Mouse (Mus musculus) CD8-positive naive resting alpha-beta T cell, adult 2 months (primary cell): ENCODE measurements at regions not wholly inside any gene's neighbourhood (a gene's known extent, or its start where the extent isn't known, plus 50 kb on each side); places are given as distances from the start of the nearest gene placed in this dataset.

Experiments
- DNase-seq, 2 experiments: peaks; one replicate each; pipeline ENCODE4 v3.0.0; 2022; ENCODE audit warnings: low read depth in 2 of 2, low spot score in 2 of 2

- DNase-seq = no peak
Observed at GRCm38 (mm10) chr7:83020584-83020983, 153.5 kb downstream of the Mex3b start.

DNA sequence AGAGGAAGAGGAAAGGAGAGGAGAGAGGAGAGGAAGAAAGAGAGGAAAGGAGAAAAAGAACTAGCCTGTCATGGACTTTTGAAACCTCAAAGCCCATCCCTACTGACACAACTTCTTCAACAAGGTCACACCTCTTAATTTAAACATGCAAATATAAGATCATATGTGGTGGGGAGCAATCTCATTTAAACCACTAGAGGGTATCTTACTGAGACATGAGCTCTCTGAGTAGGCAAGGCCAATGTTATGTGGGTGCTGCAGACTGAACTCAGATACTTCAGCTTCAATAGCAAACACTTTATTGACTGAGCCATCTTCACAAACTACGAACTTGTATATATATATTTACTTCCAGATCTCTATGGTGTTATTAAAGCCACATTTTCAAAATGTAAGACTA is 156.9 kb downstream of the Mex3b start:
- DNase-seq = no peak

DNA sequence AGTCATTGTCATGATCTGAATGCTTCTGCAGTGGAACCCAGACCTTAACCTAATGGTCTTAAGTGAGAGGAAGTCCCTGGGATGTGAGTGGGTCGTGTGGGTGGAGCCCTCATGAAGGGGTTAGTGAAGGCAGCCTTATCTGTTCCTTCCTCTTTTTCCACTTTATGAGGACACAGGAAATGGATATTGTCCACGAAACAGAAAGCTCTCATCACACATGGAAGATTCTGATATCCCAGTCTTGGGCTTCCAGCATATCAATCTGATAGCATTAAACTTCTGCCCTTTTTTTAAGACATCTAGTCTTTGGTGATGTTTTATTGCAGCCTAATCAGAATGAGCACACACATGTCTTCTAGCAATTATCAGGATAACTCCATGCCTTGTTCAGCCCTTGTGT is 164.0 kb downstream of the Mex3b start:
- DNase-seq = no peak

GRCm38 (mm10) chr7:83032025-83032424 is 164.9 kb downstream of the Mex3b start:
- no peak for DNase-seq

GRCm38 (mm10) chr7:83032924-83033323 is 165.8 kb downstream of the Mex3b start:
- no peak for DNase-seq

- no peak for DNase-seq
Observed at GRCm38 (mm10) chr7:83035190-83035589, 168.1 kb downstream of the Mex3b start.

DNA sequence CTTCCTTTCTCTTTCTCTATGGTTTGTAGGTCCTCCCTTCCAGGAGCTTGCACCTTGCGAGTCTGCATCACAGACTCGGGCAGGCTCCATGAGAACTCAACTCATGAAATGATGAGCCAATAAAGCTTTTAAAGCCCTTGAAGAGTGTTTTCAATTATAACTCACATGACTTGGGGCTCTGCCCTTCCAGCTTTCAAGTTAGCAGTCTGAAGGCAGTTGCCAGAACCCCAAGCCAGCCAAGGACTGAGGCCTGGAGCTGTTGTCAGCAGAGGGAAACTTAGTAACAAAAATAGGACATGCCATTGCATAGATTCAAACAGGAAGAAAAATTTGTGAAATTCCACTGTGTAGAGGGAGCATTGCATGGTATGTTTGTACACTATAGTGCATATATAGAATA is 169.3 kb downstream of the Mex3b start:
- DNase-seq = no peak

DNA sequence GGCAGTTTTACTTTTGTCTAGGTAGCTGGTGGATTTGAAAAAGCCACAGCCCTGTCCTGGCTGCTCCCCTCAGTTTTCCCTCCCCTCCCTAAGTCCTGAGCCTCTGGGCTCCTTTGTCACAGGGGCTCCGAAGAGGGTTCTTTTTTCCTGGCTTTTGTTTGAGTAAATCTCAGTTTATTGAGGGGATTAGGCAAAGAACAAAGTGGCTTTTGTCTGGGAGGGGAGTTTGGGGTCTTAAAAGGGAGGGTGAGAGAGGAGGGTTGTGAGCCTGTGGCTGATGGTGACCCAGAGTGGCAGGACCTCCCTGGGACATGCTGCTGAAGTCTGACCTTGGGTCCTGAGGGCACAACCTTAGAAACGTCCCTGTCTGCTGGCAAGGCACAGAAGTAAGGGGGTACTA is 170.0 kb downstream of the Mex3b start:
- DNase-seq = no peak

- DNase-seq = no peak
Observed at GRCm38 (mm10) chr7:83037714-83038113, 170.6 kb downstream of the Mex3b start.

DNA sequence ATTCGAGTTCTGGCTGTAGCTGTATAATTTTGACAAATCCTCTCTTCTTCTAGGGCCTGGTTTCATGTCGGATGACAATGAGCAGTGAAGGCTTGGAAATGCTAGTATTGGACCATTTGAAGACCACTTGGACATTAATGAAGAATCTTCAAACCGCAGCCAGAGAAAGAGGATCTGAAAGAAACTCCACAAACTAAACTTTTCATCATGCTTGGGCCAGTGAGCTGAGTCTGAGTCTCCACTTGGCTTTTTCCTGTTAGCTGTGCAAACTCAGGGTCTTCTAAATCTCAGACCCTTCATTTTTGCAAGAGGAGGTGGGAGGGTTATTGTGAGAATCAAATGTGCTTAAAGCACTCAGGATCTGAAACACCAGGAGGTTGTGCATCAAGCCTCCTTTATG is 176.6 kb downstream of the Mex3b start:
- no peak for DNase-seq

GRCm38 (mm10) chr7:83045266-83045665 is 178.1 kb downstream of the Mex3b start:
- DNase-seq = no peak

GRCm38 (mm10) chr7:83050011-83050410 is 182.9 kb downstream of the Mex3b start:
- no peak for DNase-seq

DNA sequence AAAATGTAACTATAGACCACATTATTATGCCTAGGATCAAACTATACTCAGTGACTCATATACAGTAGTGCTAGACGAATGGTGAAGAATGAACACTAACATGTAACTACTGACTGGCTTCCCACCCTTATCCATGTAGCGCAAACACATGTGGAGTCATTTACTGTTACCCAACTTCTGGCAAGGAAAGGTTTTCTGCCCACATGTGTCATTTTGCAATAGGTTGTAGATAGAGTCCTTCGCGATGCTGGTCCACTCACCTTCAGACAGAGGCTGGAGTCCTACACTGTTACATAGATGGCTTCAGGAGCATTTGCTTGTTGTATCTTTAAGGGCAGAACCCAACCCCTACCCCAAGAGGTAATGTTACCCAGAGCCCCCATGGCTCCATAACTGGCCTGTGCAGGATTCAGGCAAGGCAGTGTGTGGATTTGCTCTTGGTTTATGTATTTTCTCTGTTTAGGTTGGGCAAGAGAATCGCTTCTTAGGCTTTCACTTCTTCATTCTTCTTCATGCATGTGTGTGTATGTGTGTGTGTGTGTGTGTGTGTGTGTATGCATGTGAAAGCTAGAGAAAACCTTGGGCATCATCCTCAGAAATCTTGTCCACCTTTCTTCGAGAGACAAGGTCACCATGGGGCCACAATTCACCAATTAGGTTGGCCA is 183.8 kb downstream of the Mex3b start:
- no peak for DNase-seq

DNA sequence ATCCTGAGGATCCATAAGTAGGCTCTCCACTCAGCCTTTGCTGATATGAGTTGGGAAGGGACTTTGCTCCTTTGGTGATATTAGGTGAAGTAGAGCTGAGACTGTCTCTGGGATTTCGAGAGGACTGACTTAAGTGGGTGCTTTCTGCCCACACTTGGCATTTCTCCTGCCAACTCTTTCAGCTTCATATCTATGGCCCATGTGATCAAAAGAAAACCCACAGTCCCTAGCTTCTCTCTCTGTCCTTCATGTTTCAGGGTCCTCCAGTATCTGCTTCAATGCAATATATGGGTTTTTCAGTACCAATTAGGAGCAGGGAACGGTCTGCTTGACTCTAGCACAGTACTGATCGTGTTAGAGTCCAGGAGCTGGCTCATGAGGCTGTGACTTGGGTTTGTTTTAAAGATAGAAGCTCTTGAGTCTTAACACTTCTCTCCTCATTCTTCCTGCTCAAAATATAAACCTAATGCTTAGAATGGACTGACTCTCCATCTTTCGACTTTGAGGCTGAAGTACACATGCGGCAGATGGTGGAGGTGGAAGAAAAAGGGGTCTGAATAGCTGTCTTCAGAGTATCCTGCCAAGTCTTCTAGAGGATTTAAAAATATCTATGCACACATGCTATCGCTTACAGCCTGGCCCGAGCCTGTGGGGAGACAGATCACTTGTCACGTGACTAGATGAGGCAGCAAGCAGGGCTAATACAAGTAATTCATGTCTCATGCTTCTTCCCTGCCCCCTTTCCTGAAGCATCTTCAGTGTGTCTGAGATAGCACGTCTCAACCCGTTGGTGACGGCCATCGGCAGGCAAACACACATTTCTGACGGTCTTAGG is 189.2 kb downstream of the Mex3b start:
- no peak for DNase-seq

DNA sequence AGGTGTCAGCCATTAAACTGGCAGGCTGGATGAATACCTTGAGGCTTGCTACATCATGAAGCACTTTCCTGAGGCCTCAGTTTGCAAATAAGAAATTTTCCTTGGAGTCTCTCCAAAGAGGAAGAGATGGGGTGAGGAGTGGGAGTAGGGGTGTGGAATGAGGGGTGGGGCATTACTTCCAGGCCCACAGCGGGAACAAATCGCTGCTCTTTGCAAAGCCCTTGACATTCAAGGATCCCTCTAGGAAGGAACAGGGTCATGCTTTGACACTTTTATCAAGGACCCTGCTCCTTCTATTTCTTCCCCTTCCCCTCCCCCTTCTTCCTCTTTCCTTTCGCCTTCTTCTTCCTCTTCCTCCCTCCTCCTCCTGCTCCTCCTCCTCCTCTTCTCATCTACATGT is 193.2 kb downstream of the Mex3b start:
- no peak for DNase-seq

GRCm38 (mm10) chr7:83060733-83061132 is 193.6 kb downstream of the Mex3b start:
- DNase-seq = no peak

DNA sequence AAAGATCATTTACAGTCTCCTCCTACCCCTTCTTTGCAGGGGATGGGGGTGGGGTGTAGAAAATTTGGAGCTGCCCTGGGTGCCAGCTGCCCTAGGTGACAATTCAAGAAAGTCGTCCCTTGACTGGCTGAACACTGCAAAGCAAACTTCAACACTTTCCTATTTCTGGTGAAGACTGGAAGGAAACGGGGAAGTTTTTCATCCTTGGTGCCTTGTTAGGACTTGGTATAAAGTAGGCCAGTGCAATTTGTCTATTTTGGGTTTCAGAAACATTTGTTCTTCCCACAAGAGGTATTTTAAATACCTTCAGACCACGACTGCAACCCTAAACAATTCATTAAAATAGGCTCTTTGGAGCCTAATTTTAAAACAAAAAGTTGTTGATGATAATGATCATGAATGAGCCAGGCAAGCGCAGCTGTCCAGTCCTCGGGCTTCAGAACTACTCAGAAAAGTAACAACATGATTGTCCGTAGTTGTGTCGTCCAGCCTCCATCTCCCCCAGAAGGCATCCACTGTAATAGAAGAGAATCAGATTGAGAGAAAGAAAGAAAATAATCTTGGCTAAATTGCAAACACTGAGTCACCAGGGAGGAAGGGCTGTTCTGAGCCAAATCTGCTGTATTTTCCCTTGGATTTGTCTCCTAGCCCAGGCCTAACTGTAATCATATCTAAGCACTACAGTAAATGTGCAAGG is 194.2 kb downstream of the Mex3b start:
- no peak for DNase-seq

GRCm38 (mm10) chr7:83061894-83062477 is 194.9 kb downstream of the Mex3b start:
- no peak for DNase-seq

GRCm38 (mm10) chr7:83063559-83063958 is 196.4 kb downstream of the Mex3b start:
- DNase-seq = no peak

DNA sequence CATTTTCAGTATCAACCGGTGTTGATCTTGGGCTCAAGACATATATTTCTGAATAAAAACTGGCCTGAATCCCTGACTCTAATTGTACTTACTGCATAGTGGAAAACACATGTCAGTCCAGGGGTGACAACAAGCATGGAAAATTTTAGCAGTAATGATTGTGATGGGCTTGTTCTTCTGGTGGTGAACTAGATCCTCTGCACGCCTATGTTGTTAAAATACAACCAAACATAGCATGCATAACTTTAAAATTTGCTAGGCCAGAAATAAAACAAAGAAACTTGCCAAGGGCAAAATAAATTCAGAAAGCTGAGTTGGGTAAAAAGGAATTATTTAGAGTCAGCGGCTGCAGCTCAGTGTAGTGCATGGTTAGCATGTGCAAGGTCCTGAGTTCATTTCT is 198.2 kb downstream of the Mex3b start:
- DNase-seq = no peak

- DNase-seq = no peak
Observed at GRCm38 (mm10) chr7:83074399-83074970, 207.4 kb downstream of the Mex3b start.
